Mouse (Mus musculus): ENCODE results near the gene Olfr1006. TPM values are rescaled to one million over a fixed set of nuclear protein-coding genes. Genes with fewer than 3 reads are reported as not detected.
"Not testable (repeated sequence)": the region's sequence is repeated elsewhere in the genome, so short reads cannot be mapped to it uniquely, and the experiment has no call there.

Gene Olfr1006
- not detected in 2 replicates for total RNA-seq (2015)
- total RNA-seq (2017), result not detected in 2 replicates

DNA sequence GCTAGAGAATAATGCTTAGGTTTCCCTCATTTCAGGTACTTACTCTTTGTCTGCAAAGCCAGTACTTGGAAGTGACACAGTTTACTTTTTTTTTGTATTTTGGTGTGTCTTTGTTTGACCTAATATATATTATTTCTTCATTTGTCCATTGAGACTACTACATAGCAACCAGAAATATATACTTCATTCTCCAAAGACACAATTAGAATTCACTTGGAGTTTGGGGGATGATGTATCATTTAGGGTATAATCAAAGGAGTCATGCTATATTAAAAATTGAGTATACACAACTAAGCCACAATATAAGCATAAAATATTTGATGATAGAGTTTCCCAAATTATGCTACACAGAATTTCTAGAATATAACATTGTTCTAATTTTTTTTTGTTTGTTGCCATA, at the start of gene Olfr1006:
TSS of gene Olfr1006 (minus strand) at position 101 of the 400 bp plus-strand sequence.
- no peak for ATAC-seq (replicated peaks; ENCODE audit: poor library complexity)

DNA sequence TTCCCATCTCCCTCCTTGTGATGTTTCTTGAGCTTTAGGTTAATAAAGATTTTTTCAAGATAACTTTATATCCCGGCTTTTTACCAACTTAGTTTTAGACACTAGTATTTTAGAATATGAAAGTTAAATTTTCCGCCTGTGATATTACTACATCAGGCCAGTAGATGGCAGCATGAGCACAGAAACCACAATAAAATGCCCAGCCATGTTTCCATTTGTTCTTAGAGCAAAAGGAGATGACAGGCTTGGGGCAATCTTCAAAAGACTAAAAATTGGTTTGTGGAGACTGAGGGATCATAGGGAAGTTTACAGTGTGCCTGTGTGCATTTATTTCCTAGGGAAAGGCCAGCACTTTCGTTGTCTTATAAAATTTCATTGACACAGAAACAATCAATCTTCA, 47.2 kb upstream of the Olfr1006 start:
- peak; percentile 98 for ATAC-seq (replicated peaks; ENCODE audit: poor library complexity)

DNA sequence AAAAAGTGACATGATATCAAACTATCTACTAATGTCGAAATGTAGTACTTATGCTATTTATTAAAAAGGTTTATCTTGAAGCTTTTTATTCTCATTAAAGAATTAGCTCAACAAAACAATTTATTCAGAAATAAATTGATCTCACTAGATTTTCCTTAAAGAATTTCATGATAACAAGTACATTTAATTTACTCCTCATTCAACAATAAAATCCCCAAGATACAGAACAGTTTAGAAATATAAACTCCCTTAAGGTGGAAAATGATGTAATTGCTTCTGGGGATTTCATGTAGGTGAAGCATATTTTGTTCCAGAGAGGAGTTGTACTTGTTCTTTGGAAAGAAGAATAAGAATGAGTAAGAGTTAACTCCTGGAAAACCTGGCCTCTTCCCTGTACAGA, 36.6 kb upstream of the Olfr1006 start, which contains the start of gene Olfr1009:
TSS of gene Olfr1009 (plus strand) at position 301 of the 400 bp plus-strand sequence.
- no peak for ATAC-seq (replicated peaks; ENCODE audit: poor library complexity)

DNA sequence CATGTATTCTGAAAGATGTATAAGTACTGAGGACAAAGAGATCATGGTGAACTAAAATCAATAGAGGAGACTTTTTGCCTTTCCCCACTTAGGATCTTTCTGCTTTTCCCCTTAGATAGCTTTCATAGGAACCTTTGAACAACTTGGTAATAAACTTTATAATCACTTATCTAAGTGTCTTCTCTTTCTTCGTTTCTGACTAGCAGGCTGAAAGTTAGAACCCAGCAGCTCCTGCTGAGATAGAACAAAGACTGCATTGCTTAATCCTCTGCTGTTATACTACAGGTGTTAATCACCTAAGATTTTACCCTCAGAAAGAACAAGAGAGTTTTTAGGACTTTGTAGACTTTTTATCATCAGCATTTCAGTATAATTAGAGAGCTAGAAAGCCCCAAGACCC, 32.6 kb upstream of the Olfr1006 start:
- ATAC-seq (replicated peaks; ENCODE audit: poor library complexity), result no peak

DNA sequence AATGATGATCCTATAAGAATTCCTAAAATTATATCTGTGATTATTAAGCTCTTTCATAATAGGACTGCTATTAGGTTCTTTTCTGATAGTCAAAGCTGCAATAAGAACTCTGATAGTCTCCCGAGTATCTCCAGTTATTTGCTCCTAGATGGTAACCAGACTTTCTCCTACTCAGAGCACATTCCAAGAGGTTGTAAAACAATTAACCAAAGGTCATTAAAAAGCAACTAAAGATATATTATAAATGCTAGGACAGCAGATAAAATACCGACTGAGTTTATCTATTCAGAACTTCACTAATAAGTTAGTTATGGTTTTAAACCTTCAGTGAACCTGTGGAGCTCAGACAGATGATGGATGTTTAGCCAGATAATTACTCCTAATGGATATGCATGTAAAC, 32.1 kb upstream of the Olfr1006 start:
- ATAC-seq (replicated peaks; ENCODE audit: poor library complexity), result not testable (repeated sequence)

DNA sequence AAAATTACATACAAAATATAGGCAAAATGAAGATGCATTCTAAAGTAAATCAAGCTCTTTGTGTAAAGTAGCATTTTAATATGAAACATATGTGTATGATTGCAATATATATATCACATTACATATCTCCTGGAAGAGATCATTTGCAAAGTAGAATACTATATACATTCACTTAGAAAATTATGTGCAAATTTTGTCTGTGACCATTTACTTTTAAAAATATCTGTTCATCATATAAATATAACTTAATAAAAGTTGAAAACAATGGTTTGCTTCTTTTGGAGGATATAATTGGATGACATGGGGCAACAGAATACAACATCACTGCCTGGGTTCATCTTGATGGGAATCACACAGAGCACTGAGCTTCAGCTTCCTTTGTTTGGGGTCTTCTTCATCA, 10.6 kb upstream of the Olfr1006 start, which contains the start of gene Olfr1008:
TSS of gene Olfr1008 (plus strand) at position 301 of the 400 bp plus-strand sequence.
- ATAC-seq (replicated peaks; ENCODE audit: poor library complexity), result no peak

DNA sequence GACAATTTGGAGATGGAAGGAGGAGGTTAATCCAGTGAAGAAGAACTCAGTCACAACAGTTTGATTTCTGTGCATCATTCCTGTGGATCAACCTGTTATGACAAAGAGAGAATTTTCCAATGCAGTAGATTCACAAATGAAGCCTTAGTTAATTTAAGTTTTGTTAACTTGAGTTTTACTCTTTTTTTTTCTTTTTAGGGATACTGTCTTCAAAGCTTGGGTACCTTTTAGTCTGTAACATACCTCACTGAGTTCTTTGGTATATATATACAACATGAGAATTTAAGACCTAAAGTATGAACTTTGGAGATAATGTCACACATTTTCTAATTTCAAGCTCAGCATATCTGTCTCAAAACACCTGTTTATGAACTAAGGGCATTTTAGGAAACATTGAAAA, 14.2 kb downstream of the Olfr1006 start, which contains the start of gene Olfr154:
TSS of gene Olfr154 (minus strand) at position 101 of the 400 bp plus-strand sequence.
- not testable (repeated sequence) for ATAC-seq (replicated peaks; ENCODE audit: poor library complexity)

DNA sequence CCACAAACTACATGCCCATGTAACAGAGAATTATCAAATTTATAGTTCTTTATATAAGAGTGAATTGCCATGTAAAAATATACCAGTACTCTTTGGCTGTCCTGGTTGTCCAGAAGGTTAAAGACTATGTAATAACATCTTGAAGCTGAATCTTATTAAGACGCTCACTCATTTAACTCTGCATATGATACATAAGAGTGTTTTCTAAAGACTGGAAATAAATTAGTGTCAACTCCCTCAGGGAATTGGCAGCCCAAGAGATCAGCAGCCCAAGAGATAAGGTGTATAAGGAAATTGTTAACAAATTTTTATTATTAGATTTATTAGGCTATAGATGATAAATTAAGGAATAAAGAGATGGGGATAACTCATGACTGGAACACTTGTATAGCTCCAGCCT, 28.0 kb downstream of the Olfr1006 start, which contains the start of gene Olfr1002:
TSS of gene Olfr1002 (minus strand) at position 101 of the 400 bp plus-strand sequence.
- ATAC-seq (replicated peaks; ENCODE audit: poor library complexity), result no peak

Other genes with a start within 250 kb of the Olfr1006 start
- not detected in 2 replicates for gene Olfr994, start 242.3 kb downstream of the Olfr1006 start, total RNA-seq (2015)
- gene Olfr994, start 242.3 kb downstream of the Olfr1006 start, total RNA-seq (2017), result not detected in 2 replicates
- gene Olfr995, start 235.1 kb downstream of the Olfr1006 start, total RNA-seq (2015), result not detected in 2 replicates
- not detected in 2 replicates for gene Olfr995, start 235.1 kb downstream of the Olfr1006 start, total RNA-seq (2017)
- not detected in 2 replicates for gene 4833423E24Rik, start 159.7 kb downstream of the Olfr1006 start, total RNA-seq (2015)
- not detected in 2 replicates for gene 4833423E24Rik, start 159.7 kb downstream of the Olfr1006 start, total RNA-seq (2017)
- not detected in 2 replicates for gene Olfr996, start 99.6 kb downstream of the Olfr1006 start, total RNA-seq (2015)
- not detected in 2 replicates for gene Olfr996, start 99.6 kb downstream of the Olfr1006 start, total RNA-seq (2017)
- not detected in 2 replicates for gene Olfr998, start 89.8 kb downstream of the Olfr1006 start, total RNA-seq (2015)
- gene Olfr998, start 89.8 kb downstream of the Olfr1006 start, total RNA-seq (2017), result not detected in 2 replicates
- gene Olfr1000, start 66.9 kb downstream of the Olfr1006 start, total RNA-seq (2015), result not detected in 2 replicates
- gene Olfr1000, start 66.9 kb downstream of the Olfr1006 start, total RNA-seq (2017), result not detected in 2 replicates
- not detected in 2 replicates for gene Olfr1002, start 28.1 kb downstream of the Olfr1006 start, total RNA-seq (2015)
- not detected in 2 replicates for gene Olfr1002, start 28.1 kb downstream of the Olfr1006 start, total RNA-seq (2017)
- not detected in 2 replicates for gene Olfr154, start 14.3 kb downstream of the Olfr1006 start, total RNA-seq (2015)
- not detected in 2 replicates for gene Olfr154, start 14.3 kb downstream of the Olfr1006 start, total RNA-seq (2017)
- not detected in 2 replicates for gene Olfr1008, start 10.7 kb upstream of the Olfr1006 start, total RNA-seq (2015)
- gene Olfr1008, start 10.7 kb upstream of the Olfr1006 start, total RNA-seq (2017), result not detected in 2 replicates
- not detected in 2 replicates for gene Olfr1009, start 36.7 kb upstream of the Olfr1006 start, total RNA-seq (2015)
- gene Olfr1009, start 36.7 kb upstream of the Olfr1006 start, total RNA-seq (2017), result not detected in 2 replicates
- gene Olfr1012, start 84.0 kb upstream of the Olfr1006 start, total RNA-seq (2015), result not detected in 2 replicates
- gene Olfr1012, start 84.0 kb upstream of the Olfr1006 start, total RNA-seq (2017), result not detected in 2 replicates
- not detected in 2 replicates for gene Olfr1013, start 88.3 kb upstream of the Olfr1006 start, total RNA-seq (2015)
- gene Olfr1013, start 88.3 kb upstream of the Olfr1006 start, total RNA-seq (2017), result not detected in 2 replicates
- not detected in 2 replicates for gene Olfr1014, start 93.9 kb upstream of the Olfr1006 start, total RNA-seq (2015)
- gene Olfr1014, start 93.9 kb upstream of the Olfr1006 start, total RNA-seq (2017), result not detected in 2 replicates
- gene Olfr1015, start 103.2 kb upstream of the Olfr1006 start, total RNA-seq (2015), result not detected in 2 replicates
- gene Olfr1015, start 103.2 kb upstream of the Olfr1006 start, total RNA-seq (2017), result not detected in 2 replicates
- gene Olfr1016, start 123.8 kb upstream of the Olfr1006 start, total RNA-seq (2015), result not detected in 2 replicates
- gene Olfr1016, start 123.8 kb upstream of the Olfr1006 start, total RNA-seq (2017), result not detected in 2 replicates
- gene Olfr1018, start 139.7 kb upstream of the Olfr1006 start, total RNA-seq (2015), result not detected in 2 replicates
- gene Olfr1018, start 139.7 kb upstream of the Olfr1006 start, total RNA-seq (2017), result not detected in 2 replicates
- not detected in 2 replicates for gene Olfr1019, start 166.7 kb upstream of the Olfr1006 start, total RNA-seq (2015)
- not detected in 2 replicates for gene Olfr1019, start 166.7 kb upstream of the Olfr1006 start, total RNA-seq (2017)
- gene Olfr1020, start 168.3 kb upstream of the Olfr1006 start, total RNA-seq (2015), result not detected in 2 replicates
- not detected in 2 replicates for gene Olfr1020, start 168.3 kb upstream of the Olfr1006 start, total RNA-seq (2017)
- not detected in 2 replicates for gene Olfr1022, start 189.8 kb upstream of the Olfr1006 start, total RNA-seq (2015)
- gene Olfr1022, start 189.8 kb upstream of the Olfr1006 start, total RNA-seq (2017), result not detected in 2 replicates
- not detected in 2 replicates for gene Olfr1023, start 206.9 kb upstream of the Olfr1006 start, total RNA-seq (2015)
- not detected in 2 replicates for gene Olfr1023, start 206.9 kb upstream of the Olfr1006 start, total RNA-seq (2017)
- not detected in 2 replicates for gene Olfr1024, start 226.3 kb upstream of the Olfr1006 start, total RNA-seq (2015)
- gene Olfr1024, start 226.3 kb upstream of the Olfr1006 start, total RNA-seq (2017), result not detected in 2 replicates
- gene Olfr1025-ps1, start 236.4 kb upstream of the Olfr1006 start, total RNA-seq (2015), result not detected in 2 replicates
- gene Olfr1025-ps1, start 236.4 kb upstream of the Olfr1006 start, total RNA-seq (2017), result not detected in 2 replicates
- gene Olfr1026, start 242.8 kb upstream of the Olfr1006 start, total RNA-seq (2015), result not detected in 2 replicates
- gene Olfr1026, start 242.8 kb upstream of the Olfr1006 start, total RNA-seq (2017), result not detected in 2 replicates